Mouse (Mus musculus) cerebellum, adult 18-20 months (tissue): ENCODE measurements around the gene Pard3.
A peak's percentile ranks its signal among the peaks of the same experiment; 100 is the strongest.

Experiments used
- DNase-seq, 2 experiments: peaks; one replicate each; pipeline ENCODE4 v3.0.0; 2021

Pard3 gene

DNA sequence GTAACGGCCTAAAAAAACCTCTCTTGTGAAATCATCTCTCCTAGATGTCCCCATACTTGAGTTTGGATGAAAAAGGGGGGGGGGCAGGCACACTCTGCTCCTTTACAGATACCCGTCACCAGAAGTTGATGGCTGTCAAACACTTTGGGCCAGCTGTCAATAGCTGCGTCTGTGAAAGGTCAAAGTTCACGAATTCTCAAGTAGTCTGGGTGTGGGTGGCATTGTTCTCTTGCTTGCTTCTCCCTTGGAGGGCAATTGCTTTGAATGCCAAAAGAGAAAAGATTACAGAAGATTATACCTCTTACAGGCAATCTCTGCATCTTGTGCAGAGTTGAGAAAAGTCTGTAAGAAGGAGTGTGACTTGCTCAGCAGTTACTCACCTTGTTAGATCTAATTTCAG, 500.7 kb downstream of the Pard3 start:
- no peak for DNase-seq

DNA sequence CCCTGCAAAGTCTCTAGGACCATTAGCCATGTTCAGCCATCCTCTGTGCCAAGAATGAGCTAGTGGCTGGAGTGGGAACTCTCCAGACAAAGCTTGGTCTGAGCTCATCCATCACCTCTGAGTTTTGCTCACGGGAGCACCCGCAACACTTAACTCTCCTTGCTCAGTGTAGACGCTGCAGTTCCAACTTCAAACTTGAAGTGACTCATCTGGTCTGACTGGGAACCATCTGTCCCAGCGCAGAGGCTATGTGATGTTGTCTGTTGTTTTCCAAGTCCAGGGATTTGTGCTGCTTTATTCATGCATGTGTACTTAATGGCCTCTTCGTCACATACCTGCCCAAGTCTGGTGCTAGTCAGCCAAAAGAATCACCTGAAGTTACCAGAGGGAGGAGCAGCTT, 505.5 kb downstream of the Pard3 start:
- no peak for DNase-seq

DNA sequence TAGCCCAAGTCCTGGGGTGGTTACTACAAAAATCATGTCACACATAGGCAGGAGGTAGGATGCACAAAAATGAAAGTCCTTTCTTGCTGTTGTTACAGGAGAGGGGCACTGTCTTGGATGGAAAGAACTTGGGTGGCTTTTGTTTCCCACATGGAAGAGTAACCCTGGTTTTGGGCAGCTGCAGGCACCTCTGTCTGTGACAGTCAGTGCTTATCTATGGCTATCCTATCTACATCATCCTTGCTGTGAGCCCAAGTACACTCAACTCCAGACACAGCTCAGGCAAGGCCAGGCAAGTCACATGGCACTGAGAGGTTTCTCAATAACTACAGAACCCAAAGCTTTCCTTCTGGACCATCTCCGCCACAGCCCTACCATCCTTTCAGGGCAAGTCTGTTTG, 506.8 kb downstream of the Pard3 start:
- DNase-seq: no peak

DNA sequence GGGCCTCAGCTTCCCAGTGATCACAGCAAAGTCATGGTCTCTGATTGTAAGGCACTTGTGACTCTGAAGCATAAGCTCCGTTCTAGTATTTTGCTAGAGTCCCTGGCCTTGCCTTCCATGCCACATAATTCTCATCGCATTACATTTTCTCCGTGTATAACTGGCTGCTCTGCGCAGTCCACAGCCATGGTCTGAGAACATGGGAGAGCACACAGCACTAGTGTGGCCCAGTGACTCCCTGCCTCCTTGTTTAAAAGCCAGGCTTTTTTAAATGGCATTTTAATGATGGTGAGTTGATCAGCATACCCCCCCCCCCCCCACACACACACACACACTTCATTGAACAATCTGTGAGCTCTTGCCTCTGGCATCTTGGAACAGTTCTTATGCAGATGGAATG, 508.8 kb downstream of the Pard3 start:
- no peak for DNase-seq

DNA sequence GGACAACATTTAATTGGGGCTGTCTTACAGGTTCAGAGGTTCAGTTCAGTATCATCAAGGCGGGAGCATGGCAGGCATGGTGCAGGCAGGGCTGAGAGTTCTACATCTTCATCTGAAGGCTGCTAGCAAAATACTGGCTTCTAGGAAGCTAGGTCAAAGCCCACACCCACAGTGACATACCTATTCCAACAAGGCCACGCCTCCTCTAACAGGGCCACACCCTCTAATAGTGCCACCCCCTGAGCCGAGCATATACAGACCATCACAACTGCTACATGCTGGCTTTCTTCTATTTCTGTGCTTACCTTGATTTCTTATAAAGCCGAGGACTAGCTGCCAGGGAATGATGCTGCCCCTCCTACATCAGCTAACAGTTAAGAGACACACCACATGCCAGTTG, 513.0 kb downstream of the Pard3 start:
- no peak for DNase-seq

DNA sequence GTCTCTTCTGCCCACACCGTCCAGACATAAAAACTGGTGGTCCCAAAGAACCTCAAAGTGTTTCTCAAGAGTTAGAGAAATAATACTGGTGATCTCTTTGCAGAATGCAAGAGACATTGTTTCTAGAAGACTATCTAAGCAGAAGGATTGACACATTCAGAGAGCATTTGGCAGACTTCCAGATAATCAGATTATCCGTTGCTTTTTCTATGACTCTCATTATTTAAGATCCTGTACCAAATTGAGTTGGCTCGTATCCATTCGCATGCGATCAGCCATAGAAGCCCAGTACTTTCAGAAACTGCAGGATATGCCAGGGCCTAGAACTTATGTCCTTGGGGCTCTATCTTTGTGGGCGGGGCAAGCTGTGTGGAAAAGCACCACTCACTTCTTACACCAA, 514.0 kb downstream of the Pard3 start:
- DNase-seq: no peak

DNA sequence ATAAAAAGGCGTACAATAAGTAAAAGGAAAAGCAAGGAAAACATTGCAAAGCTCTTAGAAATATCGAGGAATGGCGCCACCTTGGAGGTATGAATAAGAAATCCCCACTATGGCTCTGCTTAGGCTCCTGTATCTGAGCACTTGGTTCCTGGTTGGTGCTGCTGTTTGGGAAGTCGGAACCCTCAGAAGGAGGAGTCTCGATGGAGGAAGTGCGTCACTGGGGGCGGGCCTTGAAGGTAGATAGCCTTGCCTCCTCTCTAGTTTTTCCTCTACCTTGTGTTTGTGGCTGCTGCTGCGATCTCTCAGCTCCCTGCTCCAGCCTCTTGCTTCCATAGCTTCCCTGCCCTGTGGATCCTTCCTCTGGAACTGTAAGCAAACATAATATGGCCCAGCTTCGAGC, 515.7 kb downstream of the Pard3 start:
- DNase-seq: no peak

DNA sequence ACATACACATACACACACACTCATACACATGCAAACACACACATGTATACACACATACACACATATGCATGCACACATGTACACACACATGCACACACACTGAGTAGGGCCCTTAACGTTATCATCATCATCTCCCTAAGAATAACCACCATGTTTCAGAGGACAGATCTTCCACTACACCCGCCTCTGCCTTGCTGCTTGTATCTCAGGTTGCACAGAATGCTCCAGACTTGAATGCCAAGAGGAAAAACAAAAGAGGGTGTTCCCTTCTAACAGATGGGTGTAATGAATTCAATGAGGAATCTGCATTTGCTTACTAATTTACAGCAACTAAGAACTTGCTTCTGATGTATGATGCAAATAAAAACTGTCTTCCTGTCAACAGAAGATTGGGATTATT, 519.7 kb downstream of the Pard3 start:
- no peak for DNase-seq

DNA sequence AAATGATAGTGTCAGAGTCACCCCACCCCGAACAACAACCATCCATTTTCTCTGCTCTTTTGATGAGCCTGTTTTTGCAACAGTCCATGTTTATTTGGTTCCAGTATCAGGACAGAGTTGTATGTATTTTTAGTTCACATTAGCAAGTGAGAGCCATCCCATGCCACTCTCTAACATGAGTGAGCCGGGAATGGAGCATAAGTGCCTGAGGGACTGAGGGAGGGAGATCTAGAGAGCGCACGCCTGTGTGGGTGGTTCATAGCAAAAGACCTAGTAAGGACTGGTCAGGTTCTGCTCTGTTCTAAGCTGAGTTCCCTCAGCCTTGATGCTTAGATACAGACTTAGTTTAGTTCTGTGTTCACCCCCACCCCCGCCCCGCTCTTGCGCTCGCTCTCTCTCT, 521.9 kb downstream of the Pard3 start:
- DNase-seq: no peak

DNA sequence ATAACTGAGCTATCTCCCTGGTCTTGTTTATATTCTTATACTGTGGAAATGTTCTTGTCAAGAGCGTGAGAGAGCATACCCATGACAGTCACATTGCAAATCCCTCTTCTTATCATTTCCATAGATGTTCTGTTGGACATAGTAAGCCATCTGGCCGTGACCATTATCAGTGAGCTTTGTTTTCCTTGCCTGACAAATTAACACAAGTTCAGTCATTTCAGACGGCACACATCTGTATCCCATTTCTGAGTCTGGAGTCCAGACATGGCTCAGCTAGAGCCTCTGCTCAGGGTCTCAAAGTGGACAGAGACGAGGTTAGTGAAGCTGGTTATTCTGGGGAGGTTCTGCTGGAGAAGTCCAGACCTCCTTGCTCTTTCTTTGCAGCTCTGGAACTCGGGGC, 523.0 kb downstream of the Pard3 start:
- no peak for DNase-seq

DNA sequence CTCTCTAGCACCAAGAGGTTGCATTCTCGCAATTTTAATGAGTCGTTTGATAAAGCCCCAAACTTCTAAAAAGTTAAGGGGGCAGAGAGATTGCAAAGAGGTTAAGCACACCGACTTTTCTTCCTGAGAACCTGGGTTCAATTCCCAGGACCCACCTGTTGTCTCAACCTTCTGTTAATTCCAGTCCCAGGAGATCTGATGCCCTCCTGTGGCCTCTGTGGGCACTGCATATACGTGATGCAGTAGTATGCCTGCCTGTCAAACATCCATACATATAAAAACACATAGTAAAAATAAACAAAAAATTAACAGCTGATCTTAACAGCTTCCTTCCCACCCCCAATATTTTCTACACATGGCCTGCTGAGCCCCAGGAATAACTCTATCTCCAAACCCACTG, 524.6 kb downstream of the Pard3 start:
- DNase-seq: peak; percentile 37 to 44

DNA sequence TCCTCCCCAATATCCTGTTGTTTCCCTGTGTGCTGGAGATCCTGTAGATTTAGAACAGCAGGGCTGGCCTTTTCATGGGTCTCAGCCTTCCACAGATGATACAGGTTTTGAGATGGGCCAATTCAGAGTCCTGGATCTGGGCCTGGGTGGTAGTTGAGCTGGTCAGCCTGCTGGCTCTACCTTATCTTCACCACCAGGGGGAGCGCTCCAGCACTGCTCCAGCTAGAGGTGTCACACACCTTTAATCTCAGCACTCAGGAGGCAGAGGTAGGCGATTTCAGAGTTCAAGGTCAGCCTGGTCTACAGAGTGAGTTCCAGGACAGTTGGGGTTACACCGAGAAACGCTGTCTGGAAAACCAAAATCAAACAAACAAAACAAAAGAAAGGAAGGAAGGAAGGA, 525.6 kb downstream of the Pard3 start:
- DNase-seq: peak; percentile 37 to 42

DNA sequence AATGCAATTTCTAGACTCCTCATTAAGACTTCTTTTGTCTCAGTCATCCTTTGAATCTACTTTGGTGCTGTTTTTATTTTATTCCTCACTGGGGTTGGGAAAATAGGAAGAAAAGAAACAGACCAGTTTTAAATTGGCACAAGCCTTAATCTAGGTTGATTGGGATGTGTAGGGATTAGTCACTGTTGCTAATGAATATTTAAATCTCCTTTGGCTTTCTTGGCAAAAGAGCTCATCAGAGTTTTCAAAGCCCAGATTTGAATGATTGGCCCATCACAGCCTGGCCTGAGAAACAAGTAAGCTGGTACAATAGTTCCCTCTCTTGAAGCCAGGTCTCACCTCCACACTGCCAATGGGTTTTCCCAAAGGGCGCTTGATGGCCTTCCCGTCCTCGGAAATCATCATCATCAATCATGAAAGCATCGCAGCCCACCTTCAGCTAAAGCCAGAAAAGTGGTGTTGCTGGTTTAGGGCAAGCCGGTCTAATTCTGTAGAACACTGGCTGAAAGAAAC, 527.0 kb downstream of the Pard3 start:
- DNase-seq: no peak

DNA sequence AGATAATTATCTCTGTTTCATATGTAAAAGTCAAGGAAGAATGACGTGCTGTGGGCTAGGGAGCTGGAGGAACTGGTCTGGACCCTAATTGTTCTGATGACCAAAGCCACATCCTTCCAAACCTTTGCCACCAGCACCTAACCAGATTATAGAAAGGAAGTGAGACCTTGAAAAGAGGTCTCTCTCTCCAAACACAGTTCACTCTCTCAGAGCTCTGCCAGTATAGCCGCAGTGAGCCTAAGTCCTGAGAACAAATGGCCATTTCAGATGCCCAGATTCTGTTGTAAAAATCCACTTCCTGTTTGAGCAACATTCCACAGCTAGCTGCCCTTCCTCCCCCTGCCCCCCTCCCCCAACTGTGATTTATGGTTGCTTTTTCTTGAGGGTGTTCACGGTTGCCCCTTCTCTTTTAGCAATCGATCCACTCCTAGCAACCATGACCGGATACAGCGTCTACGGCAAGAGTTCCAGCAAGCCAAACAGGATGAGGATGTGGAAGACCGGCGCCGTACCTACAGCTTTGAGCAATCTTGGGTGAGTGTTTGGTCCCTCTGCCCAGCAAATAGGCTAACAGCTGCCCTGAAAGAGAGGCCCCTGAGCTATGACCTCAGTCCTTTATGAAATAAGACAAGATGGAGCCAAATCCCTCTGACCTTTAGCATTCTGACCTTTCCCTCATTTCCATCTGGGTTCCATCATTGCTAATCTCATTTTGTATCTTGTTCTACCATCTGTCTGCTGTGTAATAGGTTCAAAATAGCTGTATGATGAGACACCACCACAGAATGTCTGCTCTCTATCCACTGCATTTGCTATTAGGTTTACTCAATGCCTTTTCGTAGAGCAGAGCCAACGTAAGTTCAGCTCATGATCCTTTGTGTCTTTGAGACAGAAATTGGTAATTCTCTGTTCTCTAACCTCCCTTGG, 529.2 kb downstream of the Pard3 start:
- DNase-seq: no peak

DNA sequence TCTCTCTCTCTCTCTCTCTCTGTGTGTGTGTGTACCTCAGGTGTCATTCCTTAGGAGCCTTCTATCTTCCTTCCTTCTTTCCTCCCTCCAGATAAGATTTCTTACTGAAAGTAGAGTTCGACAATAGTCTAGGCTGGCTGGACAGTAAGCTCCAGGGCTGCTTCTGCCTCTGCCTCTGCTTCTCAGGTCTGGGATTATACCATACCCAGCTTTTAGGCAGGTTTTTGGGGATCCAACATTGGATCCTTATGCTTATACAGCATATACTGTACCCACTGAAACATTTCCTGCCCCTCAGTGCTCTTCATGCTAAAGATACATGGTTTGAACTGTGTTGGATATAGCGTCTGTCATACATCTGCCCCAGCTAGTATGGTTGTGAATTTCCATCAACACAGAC, 536.9 kb downstream of the Pard3 start:
- DNase-seq: no peak

DNA sequence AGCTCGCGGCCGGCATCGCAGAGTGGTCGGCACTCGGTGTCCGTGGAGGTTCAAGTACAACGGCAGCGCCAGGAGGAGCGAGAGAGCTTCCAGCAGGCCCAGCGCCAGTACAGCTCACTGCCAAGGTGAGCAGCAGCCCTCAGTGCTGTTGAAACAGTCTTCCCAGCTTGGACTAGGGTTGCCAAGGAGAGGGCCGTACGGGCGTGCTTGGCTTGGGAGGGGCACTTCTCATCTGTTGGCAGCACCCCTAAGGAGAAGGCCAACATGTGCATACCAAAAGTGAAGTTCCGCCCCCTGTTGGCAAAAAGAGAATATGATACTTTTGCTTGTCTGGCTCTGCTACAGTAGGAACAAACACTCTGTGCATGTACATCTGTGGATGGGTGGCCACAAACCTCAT, 539.4 kb downstream of the Pard3 start:
- peak; percentile 52 to 53 for DNase-seq

DNA sequence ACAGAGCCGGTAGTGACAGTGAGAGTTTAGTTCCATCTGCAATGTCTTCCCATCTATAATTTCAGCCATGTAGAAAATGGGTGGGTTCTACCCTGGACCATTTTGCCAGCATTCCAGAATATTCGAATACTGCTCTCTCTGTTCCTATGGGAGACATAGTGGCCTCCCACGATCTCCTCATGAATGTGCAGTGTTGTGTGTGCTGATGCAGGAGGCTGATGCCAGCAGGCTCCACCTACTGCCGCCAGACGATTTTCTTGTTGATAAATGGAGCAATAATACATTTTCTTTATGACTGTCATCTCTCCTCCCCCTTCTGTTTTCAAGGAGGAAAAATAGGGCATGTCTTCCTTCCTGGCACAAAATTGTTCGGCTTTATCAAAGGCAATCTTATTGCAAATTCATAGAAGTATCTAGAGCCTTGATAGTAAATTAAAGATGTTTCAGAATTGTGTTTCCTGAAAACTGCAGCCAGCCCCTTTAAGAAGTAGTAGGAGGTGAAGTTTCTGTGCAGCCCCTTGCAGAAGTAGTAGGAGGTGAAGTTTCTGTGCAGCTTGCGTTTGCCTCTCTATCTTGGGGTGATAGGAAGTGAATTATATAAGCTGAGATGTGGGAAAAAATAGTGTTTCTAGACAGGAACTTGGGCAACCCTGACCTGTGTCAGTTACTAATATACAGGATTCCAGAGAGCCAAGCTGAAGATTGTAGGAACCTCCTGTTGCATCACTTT, 545.0 kb downstream of the Pard3 start:
- no peak for DNase-seq

DNA sequence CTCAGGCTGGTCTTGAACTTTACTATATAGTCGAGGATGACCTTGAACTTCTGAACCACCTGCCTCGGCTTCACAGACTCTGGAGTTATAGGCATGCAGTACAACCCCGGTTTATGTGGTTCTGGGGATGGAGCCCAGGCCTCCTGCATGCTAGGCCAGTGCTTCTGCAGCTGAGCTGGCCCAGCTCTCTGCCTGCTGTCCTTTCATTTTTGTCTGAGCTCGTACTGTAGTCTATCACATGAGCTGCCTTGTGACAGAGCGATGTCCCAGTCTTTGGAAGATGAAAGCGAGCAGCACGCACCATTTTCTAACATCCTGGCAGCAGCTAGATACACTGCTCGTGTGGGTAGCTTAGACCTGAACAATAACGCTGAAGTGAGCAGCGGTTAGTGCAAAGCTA, 545.6 kb downstream of the Pard3 start:
- DNase-seq: peak; percentile 8

DNA sequence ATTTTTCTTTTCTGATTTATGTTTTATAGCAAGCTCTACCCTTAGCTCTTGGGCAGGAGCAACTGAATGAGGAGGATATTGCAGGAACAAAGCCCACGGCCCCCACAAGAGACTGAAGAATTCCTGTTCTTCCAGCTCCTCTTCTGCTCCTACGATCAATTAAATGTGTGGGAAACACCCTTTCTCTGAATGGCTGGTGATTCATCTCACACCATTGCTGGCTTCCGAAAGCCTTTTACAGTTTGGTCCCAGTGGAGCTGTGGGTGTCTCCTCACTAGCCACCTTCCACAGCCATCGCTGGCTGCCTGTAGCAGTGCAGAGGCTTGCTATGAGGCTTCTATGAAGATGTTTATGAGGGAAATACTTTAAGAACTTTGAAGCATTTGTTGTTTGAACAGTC, 550.5 kb downstream of the Pard3 start:
- DNase-seq: no peak

DNA sequence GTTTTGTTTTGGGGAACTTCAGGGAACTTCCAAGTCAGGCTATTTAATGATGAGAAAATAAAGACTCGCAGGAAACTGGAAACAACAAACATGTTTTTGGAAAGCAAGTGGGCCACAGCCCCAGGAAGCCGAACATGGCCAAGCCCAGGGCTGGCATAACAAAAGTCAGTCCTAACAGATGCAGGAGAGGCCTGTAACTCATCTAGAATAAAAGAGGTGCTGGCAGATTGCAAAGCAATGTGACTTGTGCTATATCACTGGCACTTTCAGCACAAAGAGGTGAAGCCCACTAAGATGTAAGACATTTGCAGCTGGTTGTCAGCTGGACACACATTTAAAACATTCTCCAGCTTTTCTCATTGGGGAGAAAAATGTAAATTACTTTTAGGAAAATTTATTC, 553.0 kb downstream of the Pard3 start:
- no peak for DNase-seq

DNA sequence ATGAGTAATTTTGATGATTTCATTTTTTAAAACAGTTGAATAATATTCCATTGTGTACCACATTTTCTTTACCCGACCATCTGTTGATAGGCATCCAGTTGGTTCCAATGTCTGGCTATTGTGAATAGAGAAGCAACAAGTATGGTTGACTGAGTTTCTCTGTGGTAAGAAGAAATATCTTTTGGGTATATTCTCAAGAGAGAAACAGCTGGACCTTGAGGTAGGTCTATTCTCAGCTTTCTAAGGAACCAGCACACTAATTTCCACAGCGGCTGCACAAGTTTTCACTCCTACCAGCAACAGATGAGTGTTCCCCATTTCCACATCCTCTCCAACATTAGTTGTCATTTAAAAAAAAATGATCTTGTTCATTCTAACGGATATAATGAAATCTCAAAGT, 558.4 kb downstream of the Pard3 start:
- no peak for DNase-seq

DNA sequence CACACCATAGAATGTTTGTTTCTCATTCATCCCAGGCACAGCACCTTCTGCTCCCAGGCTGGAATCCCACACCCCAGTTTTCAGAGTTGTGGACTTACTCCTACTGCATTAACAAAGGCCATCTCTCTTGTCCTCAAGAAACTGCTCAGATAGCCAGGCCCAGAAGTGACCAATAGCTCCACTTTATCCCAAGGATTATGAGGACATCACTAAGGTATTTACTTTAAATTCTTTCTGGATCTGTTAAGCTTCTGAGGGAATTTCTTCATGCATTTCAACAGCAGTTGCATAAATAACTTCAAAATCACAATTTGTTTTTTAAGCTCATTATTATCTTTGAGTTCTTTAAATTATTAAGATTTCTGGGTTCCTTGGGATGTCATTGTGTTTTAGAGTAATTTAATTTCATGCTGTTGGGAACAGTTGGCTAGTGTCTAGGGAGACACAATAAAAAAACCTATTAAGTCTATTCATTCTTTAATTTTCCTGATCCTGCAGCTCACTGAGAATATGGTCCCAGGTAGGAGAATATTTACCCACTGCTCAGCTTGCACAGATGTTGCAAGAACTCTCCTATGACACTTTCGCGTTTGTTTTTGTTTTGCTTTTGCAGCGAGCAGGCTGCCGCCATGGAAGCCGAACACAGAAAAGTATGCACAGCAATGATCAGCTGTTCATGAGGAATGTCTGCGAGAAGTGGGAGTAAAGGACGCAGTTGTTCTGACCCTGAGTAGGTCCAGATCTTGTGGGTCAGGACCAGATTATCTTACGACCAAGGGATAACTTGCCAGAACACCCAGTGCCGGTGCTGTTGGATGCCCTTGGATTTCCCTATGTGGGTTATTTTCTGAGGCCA, 574.8 kb downstream of the Pard3 start:
- no peak for DNase-seq

DNA sequence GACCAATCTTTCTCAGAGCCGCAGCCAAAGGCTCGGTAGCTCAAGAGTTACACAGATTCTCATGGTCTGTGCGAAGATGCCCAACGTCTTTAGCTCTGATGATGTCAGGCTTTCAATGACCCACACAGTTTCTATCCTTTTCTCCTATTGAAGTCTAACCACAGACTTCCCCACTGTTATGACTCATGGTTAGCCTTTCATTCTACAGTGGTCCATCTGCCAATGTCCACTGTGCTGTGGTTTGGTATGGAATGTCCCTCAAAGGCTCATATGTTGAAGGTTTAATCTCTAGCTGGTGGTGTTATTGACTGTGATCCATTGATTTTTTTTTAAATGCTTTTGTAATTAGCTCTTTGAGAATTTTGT, 575.4 kb downstream of the Pard3 start:
- no peak for DNase-seq
